In genomic region chr1:59523378-59523958, GRCm38 (mm10) we compare ENCODE assay signal across 13 mouse cellular contexts. TPM values are rescaled to one million over a fixed set of nuclear protein-coding genes. Genes with fewer than 3 reads are reported as not detected.
DNase-seq lines count a peak whose midpoint lies in the region; ATAC-seq and TF ChIP-seq lines count a peak whose summit lies in the region.
"Had no signal": no experiment of that assay in that cellular context is flagged by ENCODE, and none has a peak within 500 bp of the region (broad histone marks: within the 10 kb centered on the region; RNA-seq: fewer than 3 reads in every experiment).

No protein-coding gene starts in this region.

- peaks cover 19% of the 10 kb centered on the region for H3K4me1 ChIP-seq in limb, embryonic 15.5 days
- peaks cover 43% of the 10 kb centered on the region for H3K4me1 ChIP-seq in limb, embryonic 10.5 days
- H3K4me1 ChIP-seq in E14TG2a.4 (replicated peaks; ENCODE audit: low read depth, low read length) (peaks cover 62% of the 10 kb centered on the region), MEL (ENCODE audit: control insufficient read depth in 1 of 2, insufficient read depth in 2 of 2, low read length in 2 of 2) (no peaks in the 10 kb centered on the region)
- H3K4me1 ChIP-seq in midbrain, embryonic 12.5 days: peaks cover 29% of the 10 kb centered on the region

- TF ChIP-seq POLR2A in MEL (IDR thresholded peaks at IDR 0.05; ENCODE audit: control insufficient read depth in 1 of 2, insufficient read depth in 1 of 2, low read depth in 1 of 2, low read length in 2 of 2, poor library complexity in 1 of 2): no peak

- no peaks in the 10 kb centered on the region for H3K36me3 ChIP-seq in limb, embryonic 15.5 days
- no peaks in the 10 kb centered on the region for H3K36me3 ChIP-seq in limb, embryonic 10.5 days
- H3K36me3 ChIP-seq in E14TG2a.4 (ENCODE audit: insufficient read depth, low read length) (no peaks in the 10 kb centered on the region), MEL (ENCODE audit: control insufficient read depth in 1 of 2, insufficient read depth in 2 of 2, low read length in 2 of 2) (no peaks in the 10 kb centered on the region)
- no peaks in the 10 kb centered on the region for H3K36me3 ChIP-seq in midbrain, embryonic 12.5 days

- TF ChIP-seq RAD21 in MEL (IDR thresholded peaks at IDR 0.05; ENCODE audit: low read depth, low read length): no peak

- H3K4me2 ChIP-seq in limb, embryonic 15.5 days: no peak overlapping the region
- no peak overlapping the region for H3K4me2 ChIP-seq in midbrain, embryonic 12.5 days (replicated peaks)

- TF ChIP-seq CTCF in E14TG2a.4 (conservative IDR thresholded peaks at IDR 0.05; ENCODE audit: low read length) (peak; percentile 75), MEL (IDR thresholded peaks at IDR 0.05 in 2 of 3, conservative IDR thresholded peaks at IDR 0.05 in 1 of 3; ENCODE audit: control insufficient read depth in 1 of 3, insufficient read depth in 1 of 3, low read depth in 2 of 3, low read length in 3 of 3, poor library complexity in 1 of 3, severe bottlenecking in 1 of 3) (peak; percentile 18 to 50 (median 36); a peak in 5 of 6 replicates)

- no peak for TF ChIP-seq EP300 in MEL (IDR thresholded peaks at IDR 0.05; ENCODE audit: low read depth in 1 of 2, low read length in 2 of 2)

- DNase-seq in limb, embryonic 10.5 days (ENCODE audit: low spot score): no peak
- peak; percentile 26 for DNase-seq in MEL (ENCODE audit: low read depth, low spot score)
- DNase-seq in ovary, postnatal 10 days (ENCODE audit: low spot score): no peak
- no peak for DNase-seq in cerebellum, adult 9-10 months
- no peak for DNase-seq in layer of hippocampus, adult 9-11 months
- DNase-seq: gastrocnemius, postnatal 25 days; heart, postnatal 14 days; lung, postnatal 10 days had no signal

- H3K27me3 ChIP-seq in limb, embryonic 15.5 days: no peaks in the 10 kb centered on the region
- H3K27me3 ChIP-seq in limb, embryonic 10.5 days (ENCODE audit: low read depth, poor library complexity, severe bottlenecking): no peaks in the 10 kb centered on the region
- H3K27me3 ChIP-seq in E14TG2a.4 (ENCODE audit: insufficient read depth, low read length) (peaks cover 5% of the 10 kb centered on the region), MEL (ENCODE audit: control insufficient read depth in 1 of 2, insufficient read depth in 2 of 2, low read length in 2 of 2) (peaks cover 12 to 19% of the 10 kb centered on the region in 2 experiments)
- 0 out of 2 replicates have a peak, but pooled peaks cover 7% of the 10 kb centered on the region for H3K27me3 ChIP-seq in midbrain, embryonic 12.5 days

- no peaks in the 10 kb centered on the region for H3K9me3 ChIP-seq in limb, embryonic 15.5 days
- H3K9me3 ChIP-seq in limb, embryonic 10.5 days (replicated peaks): no peaks in the 10 kb centered on the region
- no peaks in the 10 kb centered on the region for H3K9me3 ChIP-seq in E14TG2a.4 (ENCODE audit: low read length)
- H3K9me3 ChIP-seq in MEL (replicated peaks; ENCODE audit: insufficient read depth, low read length): no peaks in the 10 kb centered on the region
- H3K9me3 ChIP-seq in midbrain, embryonic 12.5 days: no peaks in the 10 kb centered on the region

- WGBS in limb, embryonic 15.5 days: 62% methylated on average over 5 of the region's 5 CpGs
- 57% methylated on average over 5 of the region's 5 CpGs for WGBS in limb, embryonic 10.5 days
- 31% methylated on average over 5 of the region's 5 CpGs for WGBS in midbrain, embryonic 12.5 days

- H3K4me3 ChIP-seq in limb, embryonic 15.5 days: no peak overlapping the region
- no peak overlapping the region for H3K4me3 ChIP-seq in limb, embryonic 10.5 days
- no peak overlapping the region for H3K4me3 ChIP-seq in E14TG2a.4 (replicated peaks; ENCODE audit: low read length)
- no peak overlapping the region for H3K4me3 ChIP-seq in MEL (ENCODE audit: control insufficient read depth in 1 of 2, insufficient read depth in 1 of 2, low read depth in 2 of 2, low read length in 2 of 2)
- H3K4me3 ChIP-seq in midbrain, embryonic 12.5 days: no peak overlapping the region

- no peaks in the 10 kb centered on the region for H3K79me2 ChIP-seq in MEL (ENCODE audit: control insufficient read depth, insufficient read depth, low read length, poor library complexity)

- H3K27ac ChIP-seq in limb, embryonic 15.5 days: 0 out of 2 replicates have a peak overlapping the region, but pooled peaks have one; percentile 64
- no peak overlapping the region for H3K27ac ChIP-seq in limb, embryonic 10.5 days
- no peak overlapping the region for H3K27ac ChIP-seq in MEL (ENCODE audit: control insufficient read depth, low read depth, low read length)
- peak overlapping the region; percentile 31 for H3K27ac ChIP-seq in midbrain, embryonic 12.5 days (replicated peaks)

- no peak for ATAC-seq in limb, embryonic 15.5 days (ENCODE audit: insufficient number of reproducible peaks, low FRiP score, low TSS enrichment, low read depth)
- 0 out of 2 replicates have a peak, but pooled peaks have one; percentile 23 for ATAC-seq in midbrain, embryonic 12.5 days (ENCODE audit: low FRiP score, low read depth)

- no peak overlapping the region for H3K9ac ChIP-seq in limb, embryonic 15.5 days
- H3K9ac ChIP-seq in MEL (ENCODE audit: control insufficient read depth, low read depth, low read length, poor library complexity, severe bottlenecking): no peak overlapping the region
- no peak overlapping the region for H3K9ac ChIP-seq in midbrain, embryonic 12.5 days (replicated peaks)

TF ChIP-seq in MEL, 35 proteins besides CTCF, POLR2A, EP300 and RAD21:
- TF ChIP-seq MXI1 (IDR thresholded peaks at IDR 0.05; ENCODE audit: low read depth, low read length) (no peak), USF2 (IDR thresholded peaks at IDR 0.05; ENCODE audit: borderline replicate concordance in 1 of 2, insufficient read depth in 1 of 2, low read depth in 1 of 2, low read length in 2 of 2) (no peak), ZNF384 (IDR thresholded peaks at IDR 0.05; ENCODE audit: low read depth, low read length) (no peak), GABPA (IDR thresholded peaks at IDR 0.05; ENCODE audit: low read depth, low read length) (no peak), HCFC1 (IDR thresholded peaks at IDR 0.05; ENCODE audit: low read depth, low read length) (no peak), ETS1 (IDR thresholded peaks at IDR 0.05; ENCODE audit: low read depth, low read length) (no peak), JUND (IDR thresholded peaks at IDR 0.05; ENCODE audit: low read depth, low read length) (no peak), TCF12 (IDR thresholded peaks at IDR 0.05; ENCODE audit: low read depth, low read length) (no peak)
TF ChIP-seq in MEL: peak in this region for 0.

RNA-seq across cellular contexts. Expression of gene Gm973, which starts 7.4 kb away (rescaled TPM):
- polyA plus RNA-seq in limb, embryonic 15.5 days (2015; fragmentation: Nextera tagmentation; extraction: Ambion mirVana): 1.9 and 2.4 TPM in 2 replicates
- polyA plus RNA-seq in limb, embryonic 10.5 days (2016; fragmentation: Nextera tagmentation; extraction: Ambion mirVana): 0.18 and 0.55 TPM in 2 replicates
- total RNA-seq in MEL (2012; rRNA removed): 0.23 TPM in 1 of 2 replicates, not detected in the other
- polyA plus RNA-seq in MEL (2012; ENCODE audit: insufficient read depth in 1 of 2, insufficient read length in 2 of 2, low read depth in 1 of 2, low replicate concordance in 2 of 2, missing spikeins in 1 of 2): not detected
- 3.9 and 6.7 TPM in 2 replicates for polyA plus RNA-seq in midbrain, embryonic 12.5 days (2016; fragmentation: Nextera tagmentation; extraction: Ambion mirVana)
- total RNA-seq: neutrophil, adult 5-6 weeks had no signal
- polyA plus RNA-seq: spleen, adult 2 months had no signal

RNA-seq across cellular contexts. Expression of gene Fzd7, which starts 41.2 kb away (rescaled TPM):
- 7.1 and 10.3 TPM in 2 replicates for polyA plus RNA-seq in limb, embryonic 15.5 days (2015; fragmentation: Nextera tagmentation; extraction: Ambion mirVana)
- polyA plus RNA-seq in limb, embryonic 10.5 days (2016; fragmentation: Nextera tagmentation; extraction: Ambion mirVana): 13.2 and 13.5 TPM in 2 replicates
- 18.5 and 23.4 TPM in 2 replicates for total RNA-seq in MEL (2012; rRNA removed)
- polyA plus RNA-seq in MEL (2012; ENCODE audit: insufficient read depth in 1 of 2, insufficient read length in 2 of 2, low read depth in 1 of 2, low replicate concordance in 2 of 2, missing spikeins in 1 of 2): 10 to 100 TPM in 1 of 2 experiments, not detected in 1; 24.7 TPM
- 6.3 and 8.7 TPM in 2 replicates for polyA plus RNA-seq in midbrain, embryonic 12.5 days (2016; fragmentation: Nextera tagmentation; extraction: Ambion mirVana)

Comparison
In these comparisons a context has a peak if more than half of its experiments do, and no peak if none do; other contexts are left out.
1. H3K27ac ChIP-seq: peak in limb, embryonic 15.5 days (single experiment) and midbrain, embryonic 12.5 days (single experiment); none in limb, embryonic 10.5 days (single experiment) and MEL (single experiment).